Mouse (Mus musculus) cerebellum, postnatal 10 days (tissue): ENCODE measurements at regions not wholly inside any gene's neighbourhood (a gene's known extent, or its start where the extent isn't known, plus 50 kb on each side); places are given as distances from the start of the nearest gene placed in this dataset.
A peak's percentile ranks its signal among the peaks of the same experiment; 100 is the strongest.

Experiments
- DNase-seq, 2 experiments: peaks; one replicate each; pipeline ENCODE4 v3.0.0; 2021; ENCODE audit warnings: mixed read lengths in 2 of 2

- DNase-seq = no peak
Measured at GRCm38 (mm10) chr2:166264756-166265155, 109.3 kb upstream of the Sulf2 start.

GRCm38 (mm10) chr2:166261799-166262198 lies 106.3 kb upstream of the Sulf2 start:
- DNase-seq = no peak

- no peak for DNase-seq
Measured at GRCm38 (mm10) chr2:166261065-166261464, 105.6 kb upstream of the Sulf2 start.

- no peak for DNase-seq
Measured at GRCm38 (mm10) chr2:166258771-166259180, 103.3 kb upstream of the Sulf2 start.

- no peak for DNase-seq
Measured at GRCm38 (mm10) chr2:166257666-166258065, 102.2 kb upstream of the Sulf2 start.

- DNase-seq = no peak
Measured at GRCm38 (mm10) chr2:166256193-166256592, 100.7 kb upstream of the Sulf2 start.

GRCm38 (mm10) chr2:166254581-166254980 lies 99.1 kb upstream of the Sulf2 start:
- no peak for DNase-seq

GRCm38 (mm10) chr2:166252107-166252506 lies 96.6 kb upstream of the Sulf2 start:
- no peak for DNase-seq

- DNase-seq = no peak
Measured at GRCm38 (mm10) chr2:166251421-166251820, 96.0 kb upstream of the Sulf2 start.

GRCm38 (mm10) chr2:166250571-166250970 lies 95.1 kb upstream of the Sulf2 start:
- DNase-seq = no peak

GRCm38 (mm10) chr2:166249338-166249950 lies 94.0 kb upstream of the Sulf2 start:
- peak in 1 of 2 experiments; percentile 34 for DNase-seq

GRCm38 (mm10) chr2:166246401-166247189 lies 91.1 kb upstream of the Sulf2 start:
- DNase-seq = no peak

GRCm38 (mm10) chr2:166245219-166245618 lies 89.8 kb upstream of the Sulf2 start:
- DNase-seq = no peak

GRCm38 (mm10) chr2:166242786-166243521 lies 87.5 kb upstream of the Sulf2 start:
- no peak for DNase-seq

- no peak for DNase-seq
Measured at GRCm38 (mm10) chr2:166241310-166241709, 85.8 kb upstream of the Sulf2 start.

- DNase-seq = no peak
Measured at GRCm38 (mm10) chr2:166240056-166240455, 84.6 kb upstream of the Sulf2 start.

- DNase-seq = peak; percentile 26 to 39
Measured at GRCm38 (mm10) chr2:166237554-166238269, 82.2 kb upstream of the Sulf2 start.

GRCm38 (mm10) chr2:166236102-166236501 lies 80.6 kb upstream of the Sulf2 start:
- DNase-seq = no peak

- DNase-seq = no peak
Measured at GRCm38 (mm10) chr2:166234579-166235212, 79.2 kb upstream of the Sulf2 start.

GRCm38 (mm10) chr2:166233246-166233645 lies 77.8 kb upstream of the Sulf2 start:
- DNase-seq = no peak

- no peak for DNase-seq
Measured at GRCm38 (mm10) chr2:166232376-166232775, 76.9 kb upstream of the Sulf2 start.

GRCm38 (mm10) chr2:166230617-166231016 lies 75.2 kb upstream of the Sulf2 start:
- DNase-seq = peak; percentile 42 to 55
